Comparison of ENCODE assay signal across 6 mouse cellular contexts in the genomic region with DNA sequence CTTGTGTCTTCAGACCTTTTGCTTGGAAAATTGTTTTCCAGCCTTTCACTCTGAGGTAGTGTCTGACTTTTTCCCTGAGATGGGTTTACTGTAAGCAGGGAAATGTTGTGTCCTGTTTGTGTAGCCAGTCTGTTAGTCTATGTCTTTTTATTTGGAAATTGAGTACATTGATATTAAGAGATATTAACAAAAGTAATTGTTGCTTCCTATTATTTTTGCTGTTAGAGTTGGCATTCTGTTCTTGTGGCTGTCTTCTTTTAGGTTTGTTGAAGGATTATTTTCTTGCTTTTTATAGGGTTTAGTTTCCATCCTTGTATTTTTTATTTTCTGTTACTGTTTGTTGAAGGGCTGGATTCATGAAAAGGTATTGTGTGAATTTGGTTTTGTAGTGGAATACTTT.
DNase-seq lines count a peak whose midpoint lies in the region; ATAC-seq and TF ChIP-seq lines count a peak whose summit lies in the region.
"Not testable (repeated sequence)": the region's sequence is repeated elsewhere in the genome, so short reads cannot be mapped to it uniquely, and the experiment has no call there.

No protein-coding gene starts in this region.

- peak; percentile 19 for DNase-seq in MN1 (ENCODE audit: low spot score)
- DNase-seq in ZHBTc4 (ENCODE audit: low read depth, low spot score): peak; percentile 0
- peak; percentile 21 for DNase-seq in embryonic facial prominence, embryonic 14.5 days (ENCODE audit: low spot score)
- DNase-seq in hindbrain, embryonic 11.5 days (ENCODE audit: low spot score): peak; percentile 28
- DNase-seq in lung, embryonic 14.5 days: peak; percentile 1
- peak; percentile 48 for DNase-seq in neural tube, embryonic 11.5 days (ENCODE audit: low spot score)

- H3K4me2 ChIP-seq in embryonic facial prominence, embryonic 14.5 days (ENCODE audit: low read depth, low read length); hindbrain, embryonic 11.5 days (replicated peaks; ENCODE audit: low read depth, low read length); lung, embryonic 14.5 days; neural tube, embryonic 11.5 days (ENCODE audit: low read depth): not testable (repeated sequence)

- TF ChIP-seq CTCF in lung, embryonic 14.5 days (IDR thresholded peaks at IDR 0.05; ENCODE audit: low read depth): not testable (repeated sequence)

- not testable (repeated sequence) for H3K36me3 ChIP-seq in embryonic facial prominence, embryonic 14.5 days (ENCODE audit: control insufficient read depth, insufficient read depth, low read length); hindbrain, embryonic 11.5 days (ENCODE audit: control insufficient read depth, insufficient read depth, low read length); lung, embryonic 14.5 days (ENCODE audit: insufficient read depth); neural tube, embryonic 11.5 days (ENCODE audit: control insufficient read depth, insufficient read depth, low read length)

- not testable (repeated sequence) for H3K9me3 ChIP-seq in embryonic facial prominence, embryonic 14.5 days (ENCODE audit: control insufficient read depth, low read length); hindbrain, embryonic 11.5 days (ENCODE audit: control insufficient read depth, low read length); lung, embryonic 14.5 days (ENCODE audit: low read depth, low read length); neural tube, embryonic 11.5 days (ENCODE audit: control insufficient read depth, low read length)

- not testable (repeated sequence) for ATAC-seq in embryonic facial prominence, embryonic 14.5 days (ENCODE audit: low read depth); hindbrain, embryonic 11.5 days (ENCODE audit: low FRiP score); lung, embryonic 14.5 days (ENCODE audit: insufficient read depth); neural tube, embryonic 11.5 days (ENCODE audit: insufficient read depth, low FRiP score, low TSS enrichment)

- not testable (repeated sequence) for H3K27ac ChIP-seq in embryonic facial prominence, embryonic 14.5 days (replicated peaks; ENCODE audit: low read depth, low read length); hindbrain, embryonic 11.5 days (ENCODE audit: low read depth, low read length); lung, embryonic 14.5 days (ENCODE audit: low read depth); neural tube, embryonic 11.5 days (ENCODE audit: low read depth, low read length)

- H3K9ac ChIP-seq in embryonic facial prominence, embryonic 14.5 days (ENCODE audit: low read depth, low read length); hindbrain, embryonic 11.5 days (ENCODE audit: low read depth, low read length); lung, embryonic 14.5 days; neural tube, embryonic 11.5 days (ENCODE audit: low read length): not testable (repeated sequence)

- not testable (repeated sequence) for H3K4me3 ChIP-seq in embryonic facial prominence, embryonic 14.5 days (ENCODE audit: low read depth, low read length); hindbrain, embryonic 11.5 days (ENCODE audit: low read depth, low read length); lung, embryonic 14.5 days (ENCODE audit: low read depth, low read length); neural tube, embryonic 11.5 days (ENCODE audit: low read depth, low read length)

- not testable (repeated sequence) for H3K4me1 ChIP-seq in embryonic facial prominence, embryonic 14.5 days (ENCODE audit: control insufficient read depth, insufficient read depth, low read length); hindbrain, embryonic 11.5 days (replicated peaks; ENCODE audit: control insufficient read depth, insufficient read depth, low read length); lung, embryonic 14.5 days (ENCODE audit: insufficient read depth); neural tube, embryonic 11.5 days (ENCODE audit: control insufficient read depth, insufficient read depth, low read length)

- H3K27me3 ChIP-seq in embryonic facial prominence, embryonic 14.5 days (replicated peaks; ENCODE audit: control insufficient read depth, insufficient read depth, low read length); hindbrain, embryonic 11.5 days (ENCODE audit: control insufficient read depth, insufficient read depth, low read length); lung, embryonic 14.5 days (ENCODE audit: insufficient read depth, low read length); neural tube, embryonic 11.5 days (ENCODE audit: control insufficient read depth, insufficient read depth, low read length): not testable (repeated sequence)
